Comparison of ENCODE assay signal across 25 mouse cellular contexts in genomic region chr6:18302105-18302504, GRCm38 (mm10).
"Had no signal": no experiment of that assay in that cellular context is flagged by ENCODE, and none has a peak within 500 bp of the region (broad histone marks: within the 10 kb centered on the region; RNA-seq: fewer than 3 reads in every experiment).

No protein-coding gene starts in this region.

- H3K27ac ChIP-seq: gastrocnemius, adult 2 months; heart, embryonic 10.5 days; hindbrain, embryonic 13.5 days; hindbrain, embryonic 15.5 days; hindbrain, postnatal 0 days; kidney, embryonic 15.5 days; kidney, postnatal 0 days; limb, embryonic 13.5 days; limb, embryonic 15.5 days had no signal

- DNase-seq: gastrocnemius, adult 2 months; gastrocnemius, postnatal 10 days; gastrocnemius, postnatal 25 days; heart, adult 18-20 months; heart, postnatal 10 days; heart, postnatal 4 days; kidney, adult 11 months; kidney, adult 2 months; kidney, adult 9 months; kidney, postnatal 14 days; kidney, postnatal 36 days; layer of hippocampus, adult 9-11 months; layer of hippocampus, postnatal 36 days; left cerebral cortex, postnatal 4 days had no signal

- H3K4me1 ChIP-seq: heart, embryonic 10.5 days; heart, embryonic 12.5 days; hindbrain, embryonic 13.5 days; hindbrain, embryonic 15.5 days; kidney, embryonic 15.5 days; limb, embryonic 15.5 days had no signal

- H3K27me3 ChIP-seq: heart, embryonic 12.5 days; hindbrain, embryonic 13.5 days; hindbrain, embryonic 15.5 days; kidney, embryonic 15.5 days; limb, embryonic 13.5 days; limb, embryonic 15.5 days had no signal

- H3K4me2 ChIP-seq: heart, embryonic 12.5 days; hindbrain, embryonic 13.5 days; hindbrain, embryonic 15.5 days; kidney, embryonic 15.5 days; limb, embryonic 13.5 days; limb, embryonic 15.5 days; liver, embryonic 11.5 days had no signal

- H3K9me3 ChIP-seq: heart, embryonic 10.5 days; heart, embryonic 12.5 days; hindbrain, embryonic 13.5 days; hindbrain, embryonic 15.5 days; kidney, embryonic 15.5 days; limb, embryonic 13.5 days; limb, embryonic 15.5 days had no signal

- H3K36me3 ChIP-seq: heart, embryonic 10.5 days; heart, embryonic 12.5 days; hindbrain, embryonic 13.5 days; hindbrain, embryonic 15.5 days; kidney, embryonic 15.5 days; limb, embryonic 13.5 days; limb, embryonic 15.5 days had no signal

- ATAC-seq: hindbrain, postnatal 0 days; intestine, embryonic 16.5 days had no signal

- H3K4me3 ChIP-seq: gastrocnemius, adult 2 months; heart, embryonic 10.5 days; heart, embryonic 12.5 days; hindbrain, embryonic 13.5 days; hindbrain, embryonic 15.5 days; kidney, embryonic 15.5 days; limb, embryonic 13.5 days; limb, embryonic 15.5 days had no signal

- H3K9ac ChIP-seq: heart, embryonic 12.5 days; hindbrain, embryonic 13.5 days; hindbrain, embryonic 15.5 days; kidney, embryonic 15.5 days; limb, embryonic 13.5 days; limb, embryonic 15.5 days had no signal
